Mouse (Mus musculus) Patski (cell line): ENCODE results near the gene Fbxo42. TPM values are rescaled to one million over a fixed set of nuclear protein-coding genes. Genes with fewer than 3 reads are reported as not detected.
"Not testable (repeated sequence)": the region's sequence is repeated elsewhere in the genome, so short reads cannot be mapped to it uniquely, and the experiment has no call there.

ENCODE experiments used
- ATAC-seq: fragments of 100-300 bp; one replicate; pipeline ENCODE4 v1.8.0; 2021
- CTCF ChIA-PET: fragments of 350-600 bp; sonication (Branson Sonifier 250); formaldehyde crosslinking; loops from one replicate; lab custom pipeline; 2022; ENCODE audit warnings: inconsistent platforms; lab: Charles Lee
- POLR2A ChIA-PET: fragments of 350-600 bp; sonication (Branson Sonifier 250); formaldehyde crosslinking; loops from one replicate; lab custom pipeline; 2022; ENCODE audit warnings: antibody characterized with exemption, inconsistent platforms; lab: Charles Lee
- DNase-seq: peaks from one replicate; pipeline ENCODE4 v3.0.0-alpha.2; 2011; ENCODE audit warnings: low read depth, low spot score
- H3K27me3 ChIP-seq: fragments of 371-371 bp; one replicate; pipeline ENCODE4 v1.5.1; 2021
- CTCF ChIP-seq: fragments of 100-300 bp; IDR thresholded peaks from one replicate; pipeline ENCODE4 v1.5.1; 2021
- in situ Hi-C: fragments of 300-500 bp; cut with MboI; formaldehyde crosslinking; loops from 3 replicates; pipeline ENCODE4 v1.11.1; 2018; ENCODE audit warnings: low pct_unique_long_range_greater_than_20kb, mixed read lengths
- polyA plus RNA-seq: library from polyadenylated mRNA; unstranded; gene quantifications from one replicate; pipeline ENCODE4 v1.2.3, GENCODE M21; 2021

Fbxo42 gene
- polyA plus RNA-seq, 1 experiment from 2014 or later, result 9.2 TPM

- ChIA-PET CTCF (no interaction called here), POLR2A (no interaction called here)
- DNase-seq (no peak), ATAC-seq (no peak)
- no peaks in the 10 kb centered on the region for H3K27me3 ChIP-seq
- in situ Hi-C loops, result no loop called here
- TF ChIP-seq CTCF, result no peak
Measured at GRCm38 (mm10) chr4:141136126-141136525, 11.6 kb upstream of the Fbxo42 start.

GRCm38 (mm10) chr4:141137740-141138139 is 10.0 kb upstream of the Fbxo42 start:
- H3K27me3 ChIP-seq, CTCF ChIA-PET, DNase-seq, ATAC-seq, in situ Hi-C loops, POLR2A ChIA-PET: not testable (repeated sequence)

- ATAC-seq, result peak; percentile 15
- in situ Hi-C loops, result no loop called here
- ChIA-PET CTCF (no interaction called here), POLR2A (interaction anchor here (0.6 kb wide), 1 partner anchor 187 kb away, joined by 3 read pairs; no protein-coding TSS in a partner anchor)
- H3K27me3 ChIP-seq, result no peaks in the 10 kb centered on the region
- no peak for DNase-seq
- no peak for TF ChIP-seq CTCF
Measured at GRCm38 (mm10) chr4:141138425-141139115, 9.1 kb upstream of the Fbxo42 start.

GRCm38 (mm10) chr4:141139116-141139970 is 8.4 kb upstream of the Fbxo42 start, which contains the start of gene Szrd1:
TSS of gene Szrd1 (minus strand) at chr4:141139775.
- in situ Hi-C loops, result no loop called here
- H3K27me3 ChIP-seq, result no peaks in the 10 kb centered on the region
- ChIA-PET CTCF (no interaction called here), POLR2A (interaction anchor here (0.6 kb wide), 1 partner anchor 187 kb away, joined by 3 read pairs; no protein-coding TSS in a partner anchor)
- DNase-seq (peak; percentile 73), ATAC-seq (peak; percentile 77)
- no peak for TF ChIP-seq CTCF

- DNase-seq, POLR2A ChIA-PET, H3K27me3 ChIP-seq, ATAC-seq, CTCF ChIA-PET: not testable (repeated sequence)
- in situ Hi-C loops, result loop anchor here (10.0 kb wide), 1 partner anchor 224 kb away; the partner anchor contains the start of gene Fam131c
Measured at GRCm38 (mm10) chr4:141140354-141140753, 7.4 kb upstream of the Fbxo42 start.

GRCm38 (mm10) chr4:141140967-141141366 is 6.7 kb upstream of the Fbxo42 start:
- in situ Hi-C loops, result loop anchor here (10.0 kb wide), 1 partner anchor 224 kb away; the partner anchor contains the start of gene Fam131c
- ChIA-PET CTCF (interaction anchor here (0.6 kb wide), 1 partner anchor 124 kb away, joined by 3 read pairs; no protein-coding TSS in a partner anchor), POLR2A (no interaction called here)
- TF ChIP-seq CTCF, result no peak
- no peaks in the 10 kb centered on the region for H3K27me3 ChIP-seq
- DNase-seq, result no peak
- no peak for ATAC-seq

GRCm38 (mm10) chr4:141142285-141142811 is 5.4 kb upstream of the Fbxo42 start:
- in situ Hi-C loops, result loop anchor here (10.0 kb wide), 1 partner anchor 222 kb away; the partner anchor contains the start of gene Fam131c
- ATAC-seq (no peak), DNase-seq (peak; percentile 64)
- no peak for TF ChIP-seq CTCF
- POLR2A ChIA-PET, result no interaction called here
- no peaks in the 10 kb centered on the region for H3K27me3 ChIP-seq
- CTCF ChIA-PET, result interaction anchor here (0.7 to 1.9 kb wide), 3 partner anchors 11 to 19 kb away, joined by 3 to 6 read pairs (median 3); no protein-coding TSS in a partner anchor

- ATAC-seq, H3K27me3 ChIP-seq, POLR2A ChIA-PET, DNase-seq, CTCF ChIA-PET: not testable (repeated sequence)
- in situ Hi-C loops, result loop anchor here (10.0 kb wide), 1 partner anchor 220 kb away; the partner anchor contains the start of gene Fam131c
Measured at GRCm38 (mm10) chr4:141145124-141145523, 2.6 kb upstream of the Fbxo42 start.

GRCm38 (mm10) chr4:141146491-141147033 is 1.2 kb upstream of the Fbxo42 start:
- in situ Hi-C loops, result loop anchor here (10.0 kb wide), 1 partner anchor 218 kb away; the partner anchor contains the start of gene Fam131c
- no peaks in the 10 kb centered on the region for H3K27me3 ChIP-seq
- no peak for ATAC-seq
- no peak for TF ChIP-seq CTCF
- DNase-seq, result no peak
- CTCF ChIA-PET, result interaction anchor here (1.0 kb wide), 1 partner anchor 21 kb away, joined by 3 read pairs; no protein-coding TSS in a partner anchor
- POLR2A ChIA-PET, result no interaction called here
